ENCODE assay signal across 8 mouse cellular contexts in the genomic region with DNA sequence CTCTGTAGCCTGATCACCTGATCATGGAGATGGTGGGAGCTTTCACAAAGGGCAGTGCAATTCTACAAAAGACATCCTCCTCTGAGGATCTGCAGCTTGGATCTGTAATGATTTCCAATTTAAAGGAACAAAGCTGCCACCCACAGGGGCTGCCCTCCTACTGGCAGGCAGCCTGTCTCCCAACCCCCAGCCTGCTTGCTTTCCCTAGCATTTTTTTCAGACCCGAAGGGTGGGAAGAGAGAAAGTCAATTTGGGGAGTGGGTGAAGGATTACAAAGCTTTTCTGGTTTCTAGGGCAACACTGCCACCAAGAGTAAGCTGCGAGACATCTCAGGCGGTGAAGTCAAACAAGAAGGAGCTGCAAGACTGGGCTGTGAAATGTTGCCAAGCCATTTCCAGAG. TPM values are rescaled to one million over a fixed set of nuclear protein-coding genes. Genes with fewer than 3 reads are reported as not detected.
A peak's percentile ranks its signal among the peaks of the same experiment; 100 is the strongest.
DNase-seq lines count a peak whose midpoint lies in the region.

No protein-coding gene starts in this region.

- peaks cover 9% of the 10 kb centered on the region for H3K4me1 ChIP-seq in embryonic facial prominence, embryonic 10.5 days
- H3K4me1 ChIP-seq in heart, embryonic 10.5 days, result 0 out of 2 replicates have a peak, but pooled peaks cover 4% of the 10 kb centered on the region

- H3K36me3 ChIP-seq in embryonic facial prominence, embryonic 10.5 days (replicated peaks), result no peaks in the 10 kb centered on the region
- H3K36me3 ChIP-seq in heart, embryonic 10.5 days, result no peaks in the 10 kb centered on the region

- peak; percentile 16 for DNase-seq in ovary, postnatal 14 days (ENCODE audit: low spot score)
- DNase-seq in ovary, adult 18-20 months (ENCODE audit: low spot score), result no peak
- DNase-seq in embryonic facial prominence, embryonic 10.5 days (ENCODE audit: low spot score), result peak; percentile 79
- peak; percentile 41 to 56 for DNase-seq in layer of hippocampus, adult 18-20 months (ENCODE audit: low spot score in 2 of 2)
- peak; percentile 85 for DNase-seq in mesoderm, embryonic 11.5 days (ENCODE audit: low read depth, low spot score)
- DNase-seq in yolk sac, embryonic 10.5 days (ENCODE audit: low spot score), result peak; percentile 58
- DNase-seq in heart, postnatal 14 days, result no peak
- no peak for DNase-seq in heart, embryonic 10.5 days (ENCODE audit: low spot score)

- intact Hi-C loops in heart, postnatal 14 days (cut with DNase I), result no loop called here

- H3K9me3 ChIP-seq in embryonic facial prominence, embryonic 10.5 days, result no peaks in the 10 kb centered on the region
- H3K9me3 ChIP-seq in heart, embryonic 10.5 days, result no peaks in the 10 kb centered on the region

- WGBS in embryonic facial prominence, embryonic 10.5 days, result 18% methylated on average over 3 of the region's 3 CpGs
- WGBS in heart, embryonic 10.5 days, result 15% methylated on average over 3 of the region's 3 CpGs

- H3K4me3 ChIP-seq in embryonic facial prominence, embryonic 10.5 days, result no peak overlapping the region
- H3K4me3 ChIP-seq in heart, embryonic 10.5 days, result no peak overlapping the region

- H3K27me3 ChIP-seq in embryonic facial prominence, embryonic 10.5 days (replicated peaks; ENCODE audit: low read depth, poor library complexity, severe bottlenecking), result no peaks in the 10 kb centered on the region
- H3K27me3 ChIP-seq in heart, embryonic 10.5 days (ENCODE audit: insufficient read depth, poor library complexity, severe bottlenecking), result no peaks in the 10 kb centered on the region

- peak overlapping the region; percentile 71 for H3K27ac ChIP-seq in embryonic facial prominence, embryonic 10.5 days (replicated peaks)
- no peak overlapping the region for H3K27ac ChIP-seq in heart, embryonic 10.5 days

RNA-seq across cellular contexts. Expression of gene Was, which starts 10.7 kb away (rescaled TPM):
- polyA plus RNA-seq in embryonic facial prominence, embryonic 10.5 days (2016; fragmentation: Nextera tagmentation; extraction: Ambion mirVana), result 0.14 and 0.18 TPM in 2 replicates
- 1 to 10 TPM; 1.4 to 1.6 TPM for total RNA-seq in layer of hippocampus, adult 18-20 months (2021)
- 1 to 10 TPM; 2.7 to 4.0 TPM for total RNA-seq in heart, postnatal 14 days (2021)
- polyA plus RNA-seq in heart, embryonic 10.5 days (2016; fragmentation: Nextera tagmentation; extraction: Ambion mirVana), result 0.20 and 0.74 TPM in 2 replicates

RNA-seq across cellular contexts. Expression of gene Suv39h1, which starts 26.5 kb away (rescaled TPM):
- polyA plus RNA-seq in embryonic facial prominence, embryonic 10.5 days (2016; fragmentation: Nextera tagmentation; extraction: Ambion mirVana), result 97.6 and 102 TPM in 2 replicates
- 10 to 100 TPM; 20.3 to 24.9 TPM for total RNA-seq in layer of hippocampus, adult 18-20 months (2021)
- 1 to 10 TPM; 6.0 to 6.7 TPM for total RNA-seq in heart, postnatal 14 days (2021)
- polyA plus RNA-seq in heart, embryonic 10.5 days (2016; fragmentation: Nextera tagmentation; extraction: Ambion mirVana), result 64.2 and 71.7 TPM in 2 replicates

RNA-seq across cellular contexts. Expression of gene Wdr13, which starts 31.7 kb away (rescaled TPM):
- 19.7 and 19.8 TPM in 2 replicates for polyA plus RNA-seq in embryonic facial prominence, embryonic 10.5 days (2016; fragmentation: Nextera tagmentation; extraction: Ambion mirVana)
- total RNA-seq in layer of hippocampus, adult 18-20 months (2021), result 100 to 1,000 TPM; 205 to 211 TPM
- 10 to 100 TPM; 67.7 to 71.3 TPM for total RNA-seq in heart, postnatal 14 days (2021)
- polyA plus RNA-seq in heart, embryonic 10.5 days (2016; fragmentation: Nextera tagmentation; extraction: Ambion mirVana), result 21.8 and 25.0 TPM in 2 replicates

RNA-seq across cellular contexts. Expression of gene Rbm3, which starts 44.7 kb away (rescaled TPM):
- polyA plus RNA-seq in embryonic facial prominence, embryonic 10.5 days (2016; fragmentation: Nextera tagmentation; extraction: Ambion mirVana), result 424 and 444 TPM in 2 replicates
- total RNA-seq in layer of hippocampus, adult 18-20 months (2021), result 100 to 1,000 TPM in 1 of 2 experiments, 10 to 100 TPM in 1; 77.0 to 135 TPM
- total RNA-seq in heart, postnatal 14 days (2021), result 100 to 1,000 TPM; 158 to 181 TPM
- 342 and 398 TPM in 2 replicates for polyA plus RNA-seq in heart, embryonic 10.5 days (2016; fragmentation: Nextera tagmentation; extraction: Ambion mirVana)

Comparison
In these comparisons a context has a peak if more than half of its experiments do, and no peak if none do; other contexts are left out.
1. DNase-seq: peak in ovary, postnatal 14 days (single experiment), embryonic facial prominence, embryonic 10.5 days (single experiment), layer of hippocampus, adult 18-20 months (2 of 2), mesoderm, embryonic 11.5 days (single experiment) and yolk sac, embryonic 10.5 days (single experiment); none in ovary, adult 18-20 months (single experiment), heart, postnatal 14 days (0 of 2) and heart, embryonic 10.5 days (single experiment).